Mouse (Mus musculus): ENCODE measurements around the gene Ip6k1.
A peak's percentile ranks its signal among the peaks of the same experiment; 100 is the strongest.
"Not testable (repeated sequence)": the region's sequence is repeated elsewhere in the genome, so short reads cannot be mapped to it uniquely, and the experiment has no call there.

The Ip6k1 gene

GRCm38 (mm10) chr9:107982681-107983346 is 19.5 kb upstream of the Ip6k1 start, which contains the start of gene Gm20661:
TSS of gene Gm20661 (plus strand) at chr9:107983058.
- peak; percentile 76 to 77 for DNase-seq (ENCODE audit: low spot score in 2 of 2)

GRCm38 (mm10) chr9:107983421-107983890 is 18.8 kb upstream of the Ip6k1 start:
- DNase-seq (ENCODE audit: low spot score in 2 of 2) = peak; percentile 79 to 80

- DNase-seq (ENCODE audit: low spot score in 2 of 2) = no peak
Observed at GRCm38 (mm10) chr9:107984052-107984753, 18.1 kb upstream of the Ip6k1 start.

DNA sequence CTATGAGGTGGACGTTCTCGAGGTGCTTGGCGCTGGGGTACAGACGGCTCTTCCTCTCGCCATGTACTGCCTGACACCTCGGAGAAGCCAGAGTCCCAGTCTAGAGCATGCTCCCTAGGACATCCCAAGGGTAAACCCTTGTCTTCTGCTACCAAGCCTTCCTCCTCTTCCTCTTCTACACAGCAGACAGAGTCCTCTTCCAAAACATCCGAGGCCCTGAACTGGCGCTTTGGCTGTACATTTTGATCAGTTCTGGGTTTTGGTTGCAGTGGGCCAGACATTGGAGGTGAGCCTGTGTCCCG is 17.6 kb upstream of the Ip6k1 start:
- no peak for DNase-seq (ENCODE audit: low spot score in 2 of 2)

- peak; percentile 81 to 83 for DNase-seq (ENCODE audit: low spot score in 2 of 2)
Observed at GRCm38 (mm10) chr9:107985131-107986119, 16.9 kb upstream of the Ip6k1 start, which contains the start of gene Inka1. TSS of gene Inka1 (minus strand) at chr9:107985879.

DNA sequence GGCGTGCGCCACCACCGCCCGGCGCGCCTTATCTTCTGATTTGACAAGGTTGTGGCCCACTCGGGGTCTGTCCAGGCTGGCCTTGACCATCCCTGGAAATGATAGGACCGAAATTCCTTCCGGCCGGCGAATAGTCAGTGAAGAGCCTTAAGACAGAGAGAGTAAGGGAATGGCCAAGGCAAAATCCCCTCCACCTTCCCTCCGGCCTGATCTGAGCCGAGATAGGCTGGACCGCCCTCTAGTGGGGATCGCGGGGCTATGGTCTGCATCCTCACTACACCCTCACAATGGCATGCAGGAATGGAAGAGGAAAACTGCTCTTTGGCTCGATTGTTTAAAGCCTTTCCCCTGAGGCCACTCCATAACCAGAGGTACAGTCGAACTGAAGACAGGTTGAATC is 15.9 kb upstream of the Ip6k1 start:
- DNase-seq (ENCODE audit: low spot score in 2 of 2) = peak; percentile 77 to 86

GRCm38 (mm10) chr9:107987950-107988349 is 14.4 kb upstream of the Ip6k1 start:
- no peak for DNase-seq (ENCODE audit: low spot score in 2 of 2)

DNA sequence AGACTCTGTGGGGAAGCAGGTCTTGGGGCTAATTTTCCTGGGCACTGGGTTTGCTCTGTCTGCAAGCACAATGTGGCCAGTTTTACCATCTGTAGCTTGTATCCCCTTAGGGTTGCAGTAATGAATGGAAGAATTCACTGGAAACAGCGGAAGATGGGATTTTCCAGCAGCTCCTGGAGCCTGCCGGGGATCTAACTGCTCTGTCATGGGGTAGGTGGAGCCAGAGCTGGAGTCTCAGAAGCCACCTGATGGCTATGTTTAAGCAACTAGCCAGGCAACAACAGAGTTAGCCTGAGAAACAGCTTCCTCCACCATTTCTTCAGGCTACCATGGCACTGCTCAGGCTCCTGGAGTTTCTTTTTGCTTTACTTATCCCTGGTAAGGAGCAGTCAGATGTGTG is 10.1 kb upstream of the Ip6k1 start, which contains the start of gene Cdhr4:
Cdhr4 (plus strand) TSS at position 301 of the 400 bp plus-strand sequence.
- DNase-seq (ENCODE audit: low spot score in 2 of 2) = no peak

DNA sequence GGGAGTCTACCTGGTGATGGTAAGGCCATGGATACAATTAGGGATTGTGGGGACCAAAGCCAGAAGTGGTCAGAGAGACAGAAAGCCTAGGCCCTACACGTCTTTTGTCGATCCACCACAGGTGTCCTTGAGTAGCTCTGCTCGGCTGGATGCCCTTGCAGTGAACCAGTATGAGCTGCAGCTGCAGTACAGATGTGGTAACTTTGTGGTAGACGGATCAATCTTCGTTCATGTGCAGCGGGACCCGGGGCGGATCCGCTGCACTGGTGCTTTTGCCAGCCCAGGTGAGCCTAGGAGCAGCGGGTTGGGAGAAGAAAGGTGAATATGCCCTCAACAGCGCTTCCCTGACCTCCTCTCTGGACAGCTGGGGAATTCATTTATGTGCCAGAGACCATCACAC is 9.3 kb upstream of the Ip6k1 start:
- DNase-seq (ENCODE audit: low spot score in 2 of 2) = no peak

GRCm38 (mm10) chr9:107994464-107994863 is 7.8 kb upstream of the Ip6k1 start:
- DNase-seq (ENCODE audit: low spot score in 2 of 2) = no peak

GRCm38 (mm10) chr9:107995513-107995912 is 6.8 kb upstream of the Ip6k1 start:
- no peak for DNase-seq (ENCODE audit: low spot score in 2 of 2)

GRCm38 (mm10) chr9:107996049-107996448 is 6.3 kb upstream of the Ip6k1 start, which contains the start of gene Gm20662:
TSS of gene Gm20662 (plus strand) at chr9:107996349.
- no peak for DNase-seq (ENCODE audit: low spot score in 2 of 2)

DNA sequence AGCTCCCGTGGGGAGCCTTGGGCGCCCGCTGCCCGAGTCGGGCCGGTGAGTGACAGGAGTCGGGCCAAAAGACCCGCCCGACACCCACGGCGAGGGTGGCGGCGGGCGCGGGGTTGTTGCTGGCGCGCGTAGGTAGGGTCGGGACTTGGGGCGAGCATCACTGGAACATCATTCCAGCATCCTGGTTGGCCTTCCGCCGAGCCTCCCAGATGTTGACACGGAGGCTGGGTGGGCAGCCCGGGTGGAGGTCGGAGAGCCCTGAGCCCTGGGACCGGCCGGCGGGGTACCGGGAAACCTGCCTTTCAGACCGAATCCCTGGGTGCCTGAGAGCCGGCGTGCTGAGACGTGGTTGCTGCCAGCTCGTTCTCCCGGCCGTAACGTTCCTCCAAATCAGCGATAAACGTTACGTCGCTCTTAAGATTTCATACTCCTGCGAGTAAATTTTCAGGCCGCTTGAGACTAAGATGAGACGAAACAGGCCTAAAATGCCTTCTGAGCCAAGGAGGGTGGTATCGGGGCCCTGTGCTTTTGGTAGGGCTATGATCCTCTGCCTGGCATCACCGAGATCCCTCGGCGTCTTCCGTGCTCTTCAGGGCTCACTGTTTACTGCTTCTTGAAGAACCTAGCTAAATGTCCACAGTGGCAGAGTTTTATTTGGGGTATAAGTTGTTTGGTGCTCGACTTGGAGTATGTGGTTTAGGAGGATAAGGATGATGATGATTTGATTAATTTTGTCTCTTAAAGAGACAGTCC is 653 bp downstream of the Ip6k1 start:
- peak in 1 of 2 experiments; percentile 61 for DNase-seq (ENCODE audit: low spot score in 2 of 2)

GRCm38 (mm10) chr9:108003531-108003890 is 1.2 kb downstream of the Ip6k1 start:
- no peak for DNase-seq (ENCODE audit: low spot score in 2 of 2)

GRCm38 (mm10) chr9:108008041-108008440 is 5.7 kb downstream of the Ip6k1 start:
- DNase-seq (ENCODE audit: low spot score in 2 of 2) = no peak

DNA sequence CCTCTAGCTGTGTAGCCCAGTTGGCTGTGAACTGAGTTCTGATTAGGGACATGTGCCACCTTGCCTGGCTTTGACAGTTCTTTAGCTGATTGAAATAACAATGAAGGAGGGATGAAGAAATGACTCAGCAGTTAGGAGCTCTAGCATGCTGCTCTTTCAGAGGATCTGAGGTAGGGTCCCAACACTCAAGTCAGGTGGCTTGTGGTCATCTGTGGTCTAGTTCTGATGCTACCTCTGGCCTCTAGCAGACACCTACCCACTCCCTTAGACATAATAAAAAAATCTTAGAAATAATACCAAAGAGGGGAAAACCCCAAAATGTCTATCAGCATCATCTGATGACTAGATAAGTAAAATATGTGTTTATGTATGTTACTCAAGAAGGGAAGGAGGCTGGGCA is 8.1 kb downstream of the Ip6k1 start:
- DNase-seq (ENCODE audit: low spot score in 2 of 2) = no peak

DNA sequence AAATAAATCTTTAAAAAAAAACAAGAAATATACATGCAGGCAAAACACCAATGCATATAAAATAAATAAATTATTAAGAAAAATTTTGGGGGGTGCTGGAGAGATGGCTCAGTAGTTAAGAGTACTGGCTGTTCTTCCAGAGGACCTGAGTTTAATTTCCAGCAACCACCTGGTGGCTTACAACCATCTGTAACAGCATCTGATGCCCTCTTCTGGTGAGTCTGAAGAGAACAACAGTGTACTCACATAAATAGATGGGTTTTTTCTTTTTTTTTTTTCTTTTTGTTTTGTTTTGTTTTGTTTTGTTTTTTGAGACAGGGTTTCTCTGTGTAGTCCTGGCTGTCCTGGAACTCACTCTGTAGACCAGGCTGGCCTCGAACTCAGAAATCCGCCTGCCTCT is 11.3 kb downstream of the Ip6k1 start:
- not testable (repeated sequence) for DNase-seq (ENCODE audit: low spot score in 2 of 2)

GRCm38 (mm10) chr9:108017127-108017526 is 14.8 kb downstream of the Ip6k1 start:
- no peak for DNase-seq (ENCODE audit: low spot score in 2 of 2)

- DNase-seq (ENCODE audit: low spot score in 2 of 2) = no peak
Observed at GRCm38 (mm10) chr9:108020741-108021140, 18.4 kb downstream of the Ip6k1 start.

- no peak for DNase-seq (ENCODE audit: low spot score in 2 of 2)
Observed at GRCm38 (mm10) chr9:108023216-108023615, 20.9 kb downstream of the Ip6k1 start.

DNA sequence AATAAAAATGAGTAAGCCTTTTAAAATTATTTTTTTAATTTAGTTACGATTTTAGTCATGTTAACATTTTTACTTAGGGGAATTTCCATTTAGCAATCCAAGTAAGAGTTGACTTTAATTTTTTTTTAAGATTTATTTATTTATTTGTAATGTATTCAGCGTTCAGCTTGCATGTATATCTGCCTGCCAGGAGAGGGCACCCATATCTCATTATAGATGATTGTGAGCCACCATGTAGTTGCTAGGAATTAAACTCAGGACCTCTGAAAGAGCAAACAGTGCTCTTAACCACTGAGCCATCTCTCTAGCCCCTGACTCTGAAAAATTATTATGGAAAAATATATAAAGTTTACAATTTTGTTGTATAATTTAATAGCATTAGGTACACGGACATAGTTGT is 24.3 kb downstream of the Ip6k1 start:
- DNase-seq (ENCODE audit: low spot score in 2 of 2) = no peak
